Mouse (Mus musculus) retina, adult 2 months (tissue): ENCODE data around the gene Sct.

ENCODE experiments used
- DNase-seq: peaks from one replicate; pipeline ENCODE4 v3.0.0-alpha.2; 2012; ENCODE audit warnings: low read depth, low spot score

The Sct gene

GRCm38 (mm10) chr7:141278766-141279590, at the start of gene Sct:
Gene Sct, minus strand, starts transcription at chr7:141279133.
- no peak for DNase-seq

DNA sequence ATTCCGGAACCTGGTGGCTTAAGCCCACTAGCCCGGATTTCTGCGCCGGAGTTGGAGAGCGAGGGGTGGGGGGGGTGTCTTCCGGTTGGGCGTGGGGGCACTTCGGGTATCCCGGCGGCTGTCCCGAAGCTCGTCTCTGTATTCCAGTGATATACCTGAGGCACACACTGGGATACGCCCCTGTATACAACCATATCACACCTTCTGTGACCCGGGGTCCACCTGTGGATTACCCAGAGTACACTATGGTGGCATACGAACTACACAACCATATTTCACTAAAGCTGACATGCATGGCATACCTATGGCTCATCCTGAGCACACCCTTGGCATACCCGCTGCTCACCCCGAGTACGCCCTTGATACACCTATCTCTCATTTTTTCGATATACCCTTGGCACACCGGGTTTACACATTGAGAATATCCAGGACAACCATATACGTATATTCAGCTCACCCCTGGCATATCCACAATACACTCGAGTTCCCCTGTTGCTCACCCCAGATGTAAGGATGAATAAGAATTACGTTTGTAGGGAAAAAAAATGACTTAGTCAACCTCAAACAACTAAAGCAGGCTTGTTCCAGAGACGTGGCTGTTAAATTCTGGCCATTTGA, 49.5 kb upstream of the Sct start:
- DNase-seq: no peak

DNA sequence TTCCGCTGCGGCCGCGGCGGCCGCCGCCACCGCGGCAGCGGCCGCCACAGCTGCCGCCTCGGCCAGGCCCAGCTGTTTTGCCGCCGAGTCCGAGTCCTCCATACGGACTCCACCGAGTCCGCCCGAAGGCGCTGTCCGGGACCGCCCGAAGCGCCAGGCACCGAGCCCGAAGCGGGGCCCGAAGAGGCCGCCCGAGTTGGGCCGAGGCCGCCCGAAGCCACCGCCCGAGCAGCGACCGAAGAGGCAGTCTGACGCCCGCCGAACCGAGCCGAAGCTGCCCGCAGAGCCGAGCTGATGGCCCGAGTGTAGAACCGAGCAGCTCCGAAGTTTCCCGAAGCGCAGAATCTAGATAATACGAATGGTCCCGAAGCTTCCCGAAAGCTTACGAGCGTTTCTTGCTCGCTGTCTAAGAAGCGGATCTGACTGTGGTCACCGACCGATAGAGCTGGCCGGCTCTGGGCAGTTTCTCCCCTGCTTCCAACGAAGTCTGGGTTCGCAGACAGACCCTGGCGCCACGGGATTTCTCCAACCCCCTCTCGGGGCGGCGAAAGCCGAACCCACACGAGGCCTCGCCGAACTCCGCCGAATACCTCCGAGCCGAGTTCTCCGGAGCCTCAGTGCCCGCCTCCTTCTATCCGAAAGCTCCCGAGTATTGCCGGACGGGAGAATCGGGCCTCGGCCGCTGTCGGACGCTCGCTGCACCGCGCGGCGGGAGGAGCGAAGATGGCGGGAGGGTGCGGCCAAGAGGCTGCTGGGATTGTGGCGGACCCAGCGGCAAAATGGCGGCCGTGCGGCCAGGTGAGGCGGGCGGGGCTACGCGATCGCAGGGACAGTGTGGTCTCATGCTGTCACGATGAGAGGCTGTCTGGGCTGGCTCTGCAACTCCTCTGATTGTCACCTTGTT, 48.8 kb upstream of the Sct start, which contains the start of the genes Deaf1 and Tmem80:
Gene Deaf1 (minus strand): TSS at position 222 of the 904 bp plus-strand sequence.
Gene Tmem80 (plus strand): TSS at position 271 of the 904 bp plus-strand sequence.
- peak; percentile 99 for DNase-seq

DNA sequence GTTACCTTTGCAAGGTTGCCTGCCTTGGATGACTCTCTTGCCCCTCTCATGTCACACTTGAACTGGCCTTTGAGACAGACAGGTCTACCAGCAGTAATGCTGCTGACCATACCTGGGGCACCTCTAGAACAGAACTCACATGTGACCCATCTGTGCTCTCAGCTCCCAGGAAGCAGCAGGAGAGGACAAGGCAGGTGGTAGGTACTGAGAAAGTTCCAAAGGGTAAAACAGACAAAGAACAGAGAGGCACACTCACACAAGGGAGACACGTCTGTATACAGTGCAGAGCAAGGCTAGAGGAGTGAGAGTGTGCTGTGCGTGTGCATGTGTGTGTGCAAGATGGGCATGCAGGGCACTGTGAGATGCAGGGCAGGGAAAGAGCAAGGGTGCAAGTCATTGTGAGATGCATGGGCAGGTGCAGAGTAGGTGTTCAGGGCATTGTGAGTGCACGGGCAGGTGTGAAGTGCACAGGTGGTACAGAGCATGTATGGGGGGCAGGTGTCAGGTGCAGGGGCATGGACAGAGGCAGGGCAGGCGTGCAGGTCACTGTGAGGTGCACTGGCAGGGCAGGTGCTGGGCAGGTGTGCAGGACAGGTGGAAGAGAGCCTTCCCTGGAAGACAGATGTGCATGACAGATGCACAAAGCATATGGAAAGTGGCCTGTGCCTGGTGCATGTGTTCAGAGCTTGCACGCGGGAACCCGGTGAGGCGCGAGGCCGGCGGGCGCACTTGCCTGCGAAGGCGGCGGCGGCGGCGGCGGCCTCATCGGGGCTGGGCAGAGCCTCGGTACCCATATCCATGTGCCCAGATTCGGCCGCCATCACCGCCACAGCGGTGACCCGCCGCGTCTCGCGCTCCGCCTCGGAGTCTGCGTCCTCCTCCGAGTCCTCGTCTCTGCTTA, 47.9 kb upstream of the Sct start:
- DNase-seq: no peak

DNA sequence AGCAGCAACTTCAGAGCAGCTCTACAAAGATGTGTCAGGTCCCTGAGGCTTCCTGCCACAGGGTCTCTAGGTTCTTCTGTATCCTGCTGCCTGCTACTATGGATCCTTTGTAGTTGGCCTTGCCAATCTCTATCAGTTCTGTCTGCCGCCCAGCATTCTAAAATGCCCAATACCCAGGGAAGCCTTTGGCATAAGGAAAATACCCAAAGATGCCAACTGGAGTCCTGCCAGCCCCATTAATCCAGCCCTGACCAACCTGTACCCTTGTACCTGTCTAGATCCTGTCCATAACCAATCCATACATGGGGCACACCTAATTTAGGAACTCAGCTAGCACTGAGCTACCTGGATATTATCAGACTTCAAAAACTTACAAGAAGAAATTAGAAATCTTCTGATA, 45.8 kb upstream of the Sct start:
- no peak for DNase-seq

- DNase-seq: no peak
Observed at GRCm38 (mm10) chr7:141319446-141319845, 40.5 kb upstream of the Sct start.

DNA sequence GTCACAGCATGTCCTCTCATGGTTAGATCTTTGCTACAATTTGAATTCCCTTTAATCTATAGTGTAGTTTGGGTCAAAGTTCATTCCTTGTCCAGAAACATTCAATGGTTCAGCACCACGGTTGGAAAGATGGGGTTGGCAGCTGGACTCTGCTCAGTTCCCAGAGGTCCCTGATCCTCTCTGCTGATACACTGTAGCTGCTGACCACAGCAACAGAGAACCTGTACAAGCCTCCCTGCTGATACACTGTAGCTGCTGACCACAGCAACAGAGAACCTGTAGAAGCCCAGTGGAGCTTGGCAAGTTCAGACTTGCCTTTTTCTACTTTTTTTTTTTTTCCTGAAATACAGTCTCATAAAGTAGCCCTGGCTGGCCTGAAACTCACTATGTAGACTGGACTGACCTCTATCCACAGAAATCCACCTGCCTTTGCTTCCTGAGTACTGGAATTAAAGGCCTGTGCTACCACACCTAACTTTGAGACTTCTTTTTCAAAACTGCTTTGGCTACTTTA, 38.7 kb upstream of the Sct start:
- no peak for DNase-seq

GRCm38 (mm10) chr7:141315974-141316373, 37.0 kb upstream of the Sct start:
- DNase-seq: no peak

DNA sequence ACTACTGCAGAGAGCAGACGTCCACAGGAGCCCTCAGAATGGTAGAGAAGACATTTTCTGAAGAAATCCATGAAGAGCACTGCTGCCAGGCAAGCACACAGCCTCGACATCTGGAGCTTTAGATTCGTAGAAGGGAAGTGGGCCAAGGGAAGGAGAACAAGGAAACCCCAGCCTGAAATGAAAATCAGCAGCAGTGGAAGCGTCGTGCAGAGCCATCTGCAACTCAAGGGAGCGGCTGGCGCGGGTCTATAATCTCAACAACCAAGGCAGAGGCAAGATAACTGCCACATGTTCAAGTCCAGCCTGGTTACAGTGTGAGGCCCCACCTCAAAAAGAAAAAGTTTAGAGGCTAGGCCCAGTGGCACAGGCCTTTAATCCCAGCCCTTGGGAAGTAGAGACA, 36.1 kb upstream of the Sct start:
- no peak for DNase-seq

DNA sequence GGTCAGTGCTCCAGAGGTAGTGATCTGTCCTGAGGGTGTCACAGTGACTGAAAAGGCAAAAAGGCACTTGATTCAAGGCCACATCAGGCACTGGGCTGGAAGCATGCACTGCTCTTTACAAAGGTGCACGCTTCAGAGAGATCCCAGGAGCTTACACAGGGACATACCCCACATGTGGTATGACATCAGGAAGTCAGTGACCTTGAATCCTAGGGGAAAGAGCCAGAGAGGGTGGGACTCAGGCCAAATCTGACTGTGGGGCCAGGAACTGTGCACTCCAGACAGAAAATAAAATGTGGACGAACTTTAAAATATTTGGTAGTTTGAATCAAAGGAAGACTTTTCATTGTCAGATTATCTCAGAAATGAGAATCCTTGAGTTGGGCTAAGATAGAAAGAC, 35.5 kb upstream of the Sct start:
- DNase-seq: no peak

DNA sequence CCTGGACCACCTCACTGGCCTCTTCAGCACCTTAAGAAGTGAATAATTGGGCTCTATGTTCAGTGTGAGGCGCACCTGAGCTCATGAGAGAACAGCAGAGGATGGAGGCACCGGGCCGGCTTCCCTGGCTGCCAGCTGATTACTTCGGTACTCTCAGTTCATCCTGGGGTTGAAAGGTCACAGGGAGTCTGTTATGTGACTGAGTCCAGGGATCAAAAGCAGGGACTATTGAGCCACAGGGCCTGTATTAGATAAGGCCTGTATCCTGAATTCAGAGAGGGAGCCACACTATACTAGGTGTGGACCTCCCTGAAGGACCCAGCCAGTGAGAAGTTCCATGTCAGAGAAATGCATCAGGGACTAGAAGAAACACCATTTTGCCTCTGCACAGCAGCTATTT, 25.6 kb upstream of the Sct start:
- no peak for DNase-seq

DNA sequence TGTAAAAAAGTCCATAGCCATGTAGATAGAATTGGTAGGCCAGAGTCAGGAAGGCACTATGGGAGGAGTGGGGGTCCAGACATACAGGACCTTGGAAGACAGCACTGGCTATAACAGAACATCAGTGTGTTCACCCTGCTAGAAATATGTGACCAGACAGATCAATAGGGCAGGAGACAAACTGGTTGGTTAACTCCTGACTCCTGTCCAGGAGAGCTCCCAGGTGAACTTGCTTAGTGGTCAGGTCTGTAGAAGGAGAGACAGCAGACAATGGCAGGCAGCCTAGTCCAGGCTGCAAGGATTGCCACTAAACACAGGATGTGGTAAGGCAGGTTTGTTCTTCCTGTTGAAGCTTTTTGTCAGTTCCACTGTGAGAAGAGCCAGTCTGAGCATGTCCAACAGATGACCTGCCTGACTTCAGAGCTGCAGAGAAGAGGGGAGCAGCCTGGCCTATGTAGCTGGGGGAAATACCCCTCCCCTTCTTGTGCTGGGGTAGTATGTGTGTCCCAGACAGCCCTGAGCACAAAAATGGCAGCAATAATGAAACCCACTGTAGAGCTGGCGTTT, 23.9 kb upstream of the Sct start:
- no peak for DNase-seq

GRCm38 (mm10) chr7:141301386-141301785, 22.5 kb upstream of the Sct start:
- no peak for DNase-seq

DNA sequence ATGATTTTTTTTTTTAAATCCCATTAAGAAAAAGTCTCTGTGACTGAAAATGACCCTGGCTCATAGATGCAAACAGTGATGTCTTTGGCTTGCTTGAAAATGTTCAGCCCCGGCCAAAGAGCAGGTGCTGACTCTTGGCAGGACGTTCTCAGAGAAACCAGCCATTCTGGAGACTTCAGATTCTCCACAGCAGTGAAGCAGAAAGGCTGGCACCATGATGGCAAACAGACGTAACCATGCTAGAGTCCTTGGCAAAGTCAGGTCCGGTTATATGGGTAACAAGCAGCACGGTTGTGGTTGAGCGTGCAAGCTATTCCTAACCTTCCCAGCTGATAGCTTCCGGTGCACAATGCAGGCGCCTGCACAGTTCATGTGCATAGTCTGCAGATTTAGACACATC, 20.2 kb upstream of the Sct start:
- DNase-seq: no peak

DNA sequence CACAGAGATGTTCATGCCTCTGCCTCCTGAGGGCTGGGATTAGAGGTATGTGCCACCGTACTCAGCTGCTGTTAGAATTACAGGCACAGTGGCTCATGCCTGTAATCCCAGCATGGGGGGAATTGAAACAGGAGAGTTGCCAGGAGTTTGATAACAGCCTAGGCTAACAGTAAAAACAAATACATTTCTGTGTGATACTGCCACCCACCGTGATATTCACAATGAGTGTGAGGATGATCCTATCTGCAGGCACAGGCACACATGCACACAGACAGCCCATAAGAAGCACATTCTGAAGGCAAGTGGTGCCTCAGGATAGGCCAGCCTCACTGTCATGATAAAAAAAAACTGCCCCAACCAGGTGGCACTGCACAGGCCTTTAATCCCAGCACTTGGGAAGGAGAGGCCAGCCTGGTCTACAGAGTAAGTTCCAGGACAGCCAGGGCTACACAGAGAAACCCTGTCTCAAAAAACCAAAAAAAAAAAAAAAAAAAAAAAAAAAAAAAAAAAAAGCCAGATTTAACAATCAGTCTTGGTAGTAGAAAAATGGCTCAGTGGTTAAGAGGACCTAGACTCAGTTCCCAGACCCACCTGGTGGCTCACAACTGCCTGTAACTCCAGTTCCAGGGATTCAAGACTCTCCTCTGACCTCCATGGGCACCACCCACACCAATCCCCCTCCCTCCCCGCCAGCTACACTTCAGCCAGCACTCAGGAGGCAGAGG, 19.2 kb upstream of the Sct start:
- no peak for DNase-seq

DNA sequence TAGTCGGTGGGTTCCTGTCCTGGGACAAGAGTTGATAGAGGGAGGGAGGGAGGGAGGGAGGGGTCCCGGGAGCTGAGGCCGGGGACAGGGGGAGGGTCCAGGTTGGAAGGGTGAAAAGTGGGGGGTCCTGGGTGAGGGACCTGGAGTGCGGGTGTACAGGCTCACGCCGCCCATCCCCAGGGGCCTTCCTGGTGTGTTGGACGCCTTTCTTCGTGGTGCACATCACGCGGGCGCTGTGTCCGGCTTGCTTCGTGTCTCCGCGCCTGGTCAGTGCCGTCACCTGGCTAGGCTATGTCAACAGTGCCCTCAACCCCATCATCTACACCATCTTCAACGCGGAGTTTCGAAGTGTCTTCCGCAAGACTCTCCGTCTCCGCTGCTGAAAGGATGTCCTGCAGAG, 15.5 kb upstream of the Sct start:
- no peak for DNase-seq

DNA sequence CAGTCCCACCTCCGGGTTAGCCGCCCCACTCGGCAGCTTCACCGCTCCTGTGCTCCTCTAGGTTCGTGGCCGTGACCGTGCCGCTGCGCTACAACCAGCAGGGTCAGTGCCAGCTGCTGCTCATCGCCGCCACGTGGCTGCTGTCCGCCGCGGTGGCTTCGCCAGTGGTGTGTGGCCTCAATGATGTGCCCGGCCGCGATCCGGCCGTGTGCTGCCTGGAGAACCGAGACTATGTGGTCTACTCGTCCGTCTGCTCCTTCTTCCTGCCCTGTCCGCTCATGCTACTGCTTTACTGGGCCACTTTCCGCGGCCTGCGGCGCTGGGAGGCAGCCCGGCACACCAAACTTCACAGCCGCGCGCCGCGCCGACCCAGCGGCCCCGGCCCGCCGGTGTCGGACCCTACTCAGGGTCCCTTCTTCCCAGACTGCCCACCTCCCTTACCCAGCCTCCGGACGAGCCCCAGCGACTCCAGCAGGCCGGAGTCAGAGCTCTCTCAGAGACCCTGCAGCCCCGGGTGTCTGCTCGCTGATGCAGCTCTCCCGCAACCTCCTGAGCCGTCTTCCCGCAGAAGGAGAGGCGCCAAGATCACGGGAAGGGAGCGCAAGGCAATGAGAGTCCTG, 15.0 kb upstream of the Sct start:
- peak; percentile 29 for DNase-seq

- DNase-seq: peak; percentile 87
Observed at GRCm38 (mm10) chr7:141292583-141293388, 13.9 kb upstream of the Sct start.
